Mouse (Mus musculus): ENCODE data around the gene Rpl27.

DNA sequence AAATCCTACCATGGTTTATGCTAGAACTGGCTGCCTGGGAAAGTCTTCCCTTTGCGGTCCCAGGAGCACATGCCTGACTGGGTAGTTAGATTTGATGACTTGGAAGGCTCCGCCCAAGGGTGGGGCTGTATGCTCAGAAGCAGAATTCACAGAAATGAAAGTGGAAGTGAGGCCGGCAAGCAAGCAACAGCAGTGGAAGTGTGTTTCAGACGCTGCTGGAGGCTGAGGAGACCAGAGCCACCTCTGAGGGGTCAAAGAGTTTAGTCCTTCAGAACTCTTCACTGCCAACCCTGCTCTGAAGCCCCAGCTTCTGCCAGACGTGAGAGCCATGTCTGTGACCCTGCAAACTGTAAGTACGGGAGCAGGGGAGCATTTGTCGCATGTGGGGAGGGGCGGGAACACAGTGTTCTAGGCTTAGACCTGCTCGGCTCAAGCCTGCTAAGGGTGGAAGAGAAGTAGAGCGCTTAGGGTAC lies 6.2 kb downstream of the Rpl27 start, which contains the start of gene Ifi35:
- TF ChIP-seq POLR2A (IDR thresholded peaks at IDR 0.05; ENCODE audit: extremely low read depth, insufficient read depth, low read length), result peak; percentile 43; the same call in 1 of the 2 replicates
- TF ChIP-seq CTCF (IDR thresholded peaks at IDR 0.05; ENCODE audit: low read depth, low read length), result no peak
